ENCODE assay signal across 8 mouse cellular contexts in the genomic region with DNA sequence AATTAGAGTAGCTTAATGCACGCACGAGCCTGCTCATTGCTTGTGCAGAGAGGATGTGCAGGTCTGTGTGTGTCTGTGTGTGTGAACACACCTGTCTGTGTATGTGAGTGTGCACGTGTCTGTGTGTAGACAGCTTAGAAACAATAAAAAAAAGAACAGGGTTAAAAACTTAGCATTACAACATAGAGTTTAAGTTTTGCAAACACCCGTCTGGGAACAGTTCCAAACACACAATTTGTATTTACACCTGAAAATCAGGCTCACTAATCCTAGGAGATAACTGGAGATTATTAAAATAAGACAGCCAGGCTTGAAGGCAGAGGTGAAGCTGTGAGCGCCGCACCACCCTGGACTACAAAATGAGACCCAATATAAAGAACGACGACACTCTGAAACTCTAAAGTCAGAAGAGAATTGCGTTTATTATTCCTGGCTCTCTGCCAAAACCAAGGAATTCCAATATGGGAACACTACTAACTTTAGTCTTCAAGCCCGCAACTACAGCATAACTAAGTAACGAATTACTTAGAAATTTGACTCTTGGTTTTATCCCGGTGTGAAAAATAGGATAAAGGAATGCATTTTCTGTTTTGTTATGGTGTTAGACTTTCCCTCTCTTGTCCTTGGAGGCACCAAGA. TPM values are rescaled to one million over a fixed set of nuclear protein-coding genes. Genes with fewer than 3 reads are reported as not detected.
DNase-seq lines count a peak whose midpoint lies in the region; ATAC-seq lines count a peak whose summit lies in the region.

No protein-coding gene starts in this region.

- peaks cover 17% of the 10 kb centered on the region for H3K36me3 ChIP-seq in heart, embryonic 10.5 days
- peaks cover 20% of the 10 kb centered on the region for H3K36me3 ChIP-seq in heart, embryonic 16.5 days (ENCODE audit: control insufficient read depth, insufficient read depth)
- peaks cover 21% of the 10 kb centered on the region for H3K36me3 ChIP-seq in macrophage (ENCODE audit: inconsistent target)

- 51% methylated on average over 12 of the region's 12 CpGs for WGBS in heart, embryonic 10.5 days
- 25% methylated on average over 12 of the region's 12 CpGs for WGBS in heart, embryonic 16.5 days
- WGBS in macrophage (ENCODE audit: missing documents), result 42% methylated on average over 12 of the region's 12 CpGs

- ATAC-seq in heart, embryonic 16.5 days (replicated peaks; ENCODE audit: extremely low read depth, insufficient read depth, low FRiP score), result no peak

- no peaks in the 10 kb centered on the region for H3K27me3 ChIP-seq in heart, embryonic 10.5 days (ENCODE audit: insufficient read depth, poor library complexity, severe bottlenecking)
- H3K27me3 ChIP-seq in heart, embryonic 16.5 days (ENCODE audit: control insufficient read depth, insufficient read depth, low read length), result no peaks in the 10 kb centered on the region

- peaks cover 26% of the 10 kb centered on the region for H3K4me1 ChIP-seq in heart, embryonic 10.5 days
- H3K4me1 ChIP-seq in heart, embryonic 16.5 days (ENCODE audit: control insufficient read depth, insufficient read depth, low read length), result peaks cover 24% of the 10 kb centered on the region

- peaks cover 24% of the 10 kb centered on the region for H3K79me2 ChIP-seq in macrophage (ENCODE audit: inconsistent target)

- peak overlapping the region; percentile 79 for H3K4me2 ChIP-seq in heart, embryonic 16.5 days (ENCODE audit: low read depth, low read length)

- peak overlapping the region; percentile 74 for H3K4me3 ChIP-seq in heart, embryonic 10.5 days
- peak overlapping the region; percentile 80 for H3K4me3 ChIP-seq in heart, embryonic 16.5 days (ENCODE audit: low read length)
- H3K4me3 ChIP-seq in macrophage (ENCODE audit: inconsistent target), result peak overlapping the region; percentile 61

- H3K9me3 ChIP-seq in heart, embryonic 10.5 days, result no peaks in the 10 kb centered on the region
- H3K9me3 ChIP-seq in heart, embryonic 16.5 days (replicated peaks; ENCODE audit: control insufficient read depth, low read length), result no peaks in the 10 kb centered on the region

- no peak for DNase-seq in heart, embryonic 10.5 days (ENCODE audit: low spot score)
- no peak for DNase-seq in heart, adult 9 months (ENCODE audit: low spot score in 2 of 2)
- peak; percentile 22 for DNase-seq in MN1 (ENCODE audit: low spot score)
- no peak for DNase-seq in layer of hippocampus, adult 18-20 months (ENCODE audit: low spot score in 2 of 2)
- DNase-seq in layer of hippocampus, adult 11-12 months (ENCODE audit: low spot score), result no peak
- no peak for DNase-seq in thymus, postnatal 0 days (ENCODE audit: low spot score)

- H3K9ac ChIP-seq in heart, embryonic 16.5 days (ENCODE audit: low read length), result peak overlapping the region; percentile 88

- H3K27ac ChIP-seq in heart, embryonic 10.5 days, result peak overlapping the region; percentile 91
- H3K27ac ChIP-seq in heart, embryonic 16.5 days (ENCODE audit: low read length), result peak overlapping the region; percentile 93
- H3K27ac ChIP-seq in macrophage, result peak overlapping the region; percentile 54; the same call in 1 of the 2 replicates

RNA-seq across cellular contexts. Expression of gene Acadm, which starts 1.3 kb away (rescaled TPM):
- 91.2 and 141 TPM in 2 replicates for polyA plus RNA-seq in heart, embryonic 10.5 days (2016; fragmentation: Nextera tagmentation; extraction: Ambion mirVana)
- polyA plus RNA-seq in heart, embryonic 16.5 days (2015; fragmentation: Nextera tagmentation; extraction: Ambion mirVana), result 335 and 384 TPM in 2 replicates
- total RNA-seq in macrophage (2018; cell fraction: chromatin; rRNA removed), result 100 to 1,000 TPM in 5 of 26 experiments, 10 to 100 TPM in 21; 11.6 to 164 (median 58.3) TPM
- total RNA-seq in macrophage (2018; cell fraction: cytosol; rRNA removed), result 10 to 100 TPM; 30.7 to 64.4 (median 43.7) TPM
- 100 to 1,000 TPM in 2 of 26 experiments, 10 to 100 TPM in 24; 17.4 to 127 (median 36.5) TPM for total RNA-seq in macrophage (2018; cell fraction: nucleus; rRNA removed)
- polyA plus RNA-seq in macrophage (2018), result 59.8 to 139 TPM (median 60.2 TPM) in 3 replicates
- 10 to 100 TPM; 51.1 to 56.1 TPM for total RNA-seq in layer of hippocampus, adult 18-20 months (2021)
- polyA plus RNA-seq in thymus, postnatal 0 days (2015; fragmentation: Nextera tagmentation; extraction: Ambion mirVana), result 69.3 and 70.5 TPM in 2 replicates

RNA-seq across cellular contexts. Expression of gene Slc44a5, which starts 30.1 kb away (rescaled TPM):
- 1.0 and 1.1 TPM in 2 replicates for polyA plus RNA-seq in heart, embryonic 10.5 days (2016; fragmentation: Nextera tagmentation; extraction: Ambion mirVana)
- 0.40 and 0.56 TPM in 2 replicates for polyA plus RNA-seq in heart, embryonic 16.5 days (2015; fragmentation: Nextera tagmentation; extraction: Ambion mirVana)
- not detected for total RNA-seq in macrophage (2018; cell fraction: chromatin; rRNA removed)
- under 1 TPM in 1 of 26 experiments, not detected in 25; 0.04 TPM for total RNA-seq in macrophage (2018; cell fraction: cytosol; rRNA removed)
- not detected for total RNA-seq in macrophage (2018; cell fraction: nucleus; rRNA removed)
- not detected in 3 replicates for polyA plus RNA-seq in macrophage (2018)
- total RNA-seq in layer of hippocampus, adult 18-20 months (2021), result 10 to 100 TPM; 43.4 to 53.7 TPM
- polyA plus RNA-seq in thymus, postnatal 0 days (2015; fragmentation: Nextera tagmentation; extraction: Ambion mirVana), result 0.03 and 0.05 TPM in 2 replicates

RNA-seq across cellular contexts. Expression of gene Rabggtb, which starts 30.3 kb away (rescaled TPM):
- 56.8 and 57.2 TPM in 2 replicates for polyA plus RNA-seq in heart, embryonic 10.5 days (2016; fragmentation: Nextera tagmentation; extraction: Ambion mirVana)
- polyA plus RNA-seq in heart, embryonic 16.5 days (2015; fragmentation: Nextera tagmentation; extraction: Ambion mirVana), result 56.9 and 64.3 TPM in 2 replicates
- total RNA-seq in macrophage (2018; cell fraction: chromatin; rRNA removed), result 100 to 1,000 TPM in 4 of 26 experiments, 10 to 100 TPM in 22; 38.2 to 122 (median 72.1) TPM
- 10 to 100 TPM; 22.0 to 47.2 (median 39.2) TPM for total RNA-seq in macrophage (2018; cell fraction: cytosol; rRNA removed)
- 100 to 1,000 TPM in 1 of 26 experiments, 10 to 100 TPM in 25; 35.0 to 137 (median 56.3) TPM for total RNA-seq in macrophage (2018; cell fraction: nucleus; rRNA removed)
- polyA plus RNA-seq in macrophage (2018), result 43.2 to 56.8 TPM (median 47.0 TPM) in 3 replicates
- 10 to 100 TPM; 69.4 to 71.1 TPM for total RNA-seq in layer of hippocampus, adult 18-20 months (2021)
- 43.3 and 45.5 TPM in 2 replicates for polyA plus RNA-seq in thymus, postnatal 0 days (2015; fragmentation: Nextera tagmentation; extraction: Ambion mirVana)

RNA-seq across cellular contexts. Expression of gene Msh4, which starts 37.2 kb away (rescaled TPM):
- 0.09 and 0.11 TPM in 2 replicates for polyA plus RNA-seq in heart, embryonic 10.5 days (2016; fragmentation: Nextera tagmentation; extraction: Ambion mirVana)
- 0.12 TPM in 2 replicates for polyA plus RNA-seq in heart, embryonic 16.5 days (2015; fragmentation: Nextera tagmentation; extraction: Ambion mirVana)
- total RNA-seq in macrophage (2018; cell fraction: chromatin; rRNA removed), result 1 to 10 TPM in 11 of 26 experiments, under 1 TPM in 15; 0.25 to 2.4 (median 0.86) TPM
- under 1 TPM in 4 of 26 experiments, not detected in 22; 0.05 to 0.15 (median 0.07) TPM for total RNA-seq in macrophage (2018; cell fraction: cytosol; rRNA removed)
- total RNA-seq in macrophage (2018; cell fraction: nucleus; rRNA removed), result 1 to 10 TPM in 1 of 26 experiments, under 1 TPM in 23, not detected in 2; 0.24 to 1.1 (median 0.55) TPM
- not detected in 3 replicates for polyA plus RNA-seq in macrophage (2018)
- total RNA-seq in layer of hippocampus, adult 18-20 months (2021), result under 1 TPM; 0.10 to 0.30 TPM
- polyA plus RNA-seq in thymus, postnatal 0 days (2015; fragmentation: Nextera tagmentation; extraction: Ambion mirVana), result 0.13 and 0.30 TPM in 2 replicates
